8 mouse cellular contexts compared by ENCODE assay signal in genomic region chr16:78236746-78237640, GRCm38 (mm10).
DNase-seq lines count a peak whose midpoint lies in the region; ATAC-seq lines count a peak whose summit lies in the region.

No protein-coding gene starts in this region.

- peak overlapping the region; percentile 56 for H3K4me3 ChIP-seq in heart, embryonic 15.5 days
- H3K4me3 ChIP-seq in midbrain, embryonic 13.5 days (replicated peaks), result peak overlapping the region; percentile 39

- H3K4me1 ChIP-seq in heart, embryonic 15.5 days (replicated peaks), result peaks cover 14% of the 10 kb centered on the region
- H3K4me1 ChIP-seq in midbrain, embryonic 13.5 days (replicated peaks), result peaks cover 18% of the 10 kb centered on the region

- H3K36me3 ChIP-seq in heart, embryonic 15.5 days, result no peaks in the 10 kb centered on the region
- no peaks in the 10 kb centered on the region for H3K36me3 ChIP-seq in midbrain, embryonic 13.5 days

- H3K27me3 ChIP-seq in heart, embryonic 15.5 days, result no peaks in the 10 kb centered on the region; the same call in 1 of the 2 replicates
- H3K27me3 ChIP-seq in midbrain, embryonic 13.5 days, result 0 out of 2 replicates have a peak, but pooled peaks cover 7% of the 10 kb centered on the region

- peak overlapping the region; percentile 47 for H3K9ac ChIP-seq in heart, embryonic 15.5 days
- H3K9ac ChIP-seq in midbrain, embryonic 13.5 days (replicated peaks), result peak overlapping the region; percentile 55

- intact Hi-C loops in gastrocnemius, postnatal 14 days (cut with DNase I; ENCODE audit: low total_unique reads), result no loop called here

- DNase-seq in gastrocnemius, postnatal 14 days, result peak; percentile 8
- DNase-seq in gastrocnemius, postnatal 25 days, result no peak
- DNase-seq in brain, adult 2 months (ENCODE audit: low read depth, low spot score), result peak; percentile 58
- DNase-seq in kidney, postnatal 36 days, result peak; percentile 24 to 26
- no peak for DNase-seq in thymus, postnatal 14 days

- 3% methylated on average over 25 of the region's 25 CpGs for WGBS in heart, embryonic 15.5 days
- WGBS in midbrain, embryonic 13.5 days, result 1% methylated on average over 25 of the region's 25 CpGs

- no peaks in the 10 kb centered on the region for H3K9me3 ChIP-seq in heart, embryonic 15.5 days (replicated peaks)
- no peaks in the 10 kb centered on the region for H3K9me3 ChIP-seq in midbrain, embryonic 13.5 days

- H3K4me2 ChIP-seq in heart, embryonic 15.5 days, result peak overlapping the region; percentile 86
- peak overlapping the region; percentile 69 for H3K4me2 ChIP-seq in midbrain, embryonic 13.5 days (replicated peaks)

- no peak overlapping the region for H3K27ac ChIP-seq in heart, embryonic 15.5 days
- H3K27ac ChIP-seq in midbrain, embryonic 13.5 days, result peak overlapping the region; percentile 94

- no peak for ATAC-seq in heart, embryonic 15.5 days (replicated peaks; ENCODE audit: insufficient number of reproducible peaks, insufficient read depth, low FRiP score, low read depth)
- peak; percentile 43; the same call in 1 of the 2 replicates for ATAC-seq in midbrain, embryonic 13.5 days
- no peak for ATAC-seq in activated CD4-positive, CD25-positive, alpha-beta regulatory T cell, adult 4 months

Comparison
In these comparisons a context has a peak if more than half of its experiments do, and no peak if none do; other contexts are left out.
1. DNase-seq: peak in gastrocnemius, postnatal 14 days (single experiment), brain, adult 2 months (single experiment) and kidney, postnatal 36 days (2 of 2); none in gastrocnemius, postnatal 25 days (single experiment) and thymus, postnatal 14 days (single experiment).